Mouse (Mus musculus): ENCODE measurements around the gene Mllt10.

GRCm38 (mm10) chr2:18060396-18060795, 5.4 kb downstream of the Mllt10 start:
- no peak for TF ChIP-seq CTCF (IDR thresholded peaks at IDR 0.05; ENCODE audit: control insufficient read depth, insufficient read depth, insufficient read length)
- no peak for TF ChIP-seq MAX (IDR thresholded peaks at IDR 0.05)
- no peak for TF ChIP-seq FOSL1 (IDR thresholded peaks at IDR 0.05; ENCODE audit: insufficient read depth, low read length, poor library complexity, severe bottlenecking)
- no peak for TF ChIP-seq MYOG (IDR thresholded peaks at IDR 0.05; ENCODE audit: control insufficient read depth, extremely low read depth, insufficient read length)
- no peak for TF ChIP-seq USF1 (IDR thresholded peaks at IDR 0.05; ENCODE audit: low read depth)
